Mouse (Mus musculus) forebrain, embryonic 16.5 days (tissue): ENCODE measurements at regions not wholly inside any gene's neighbourhood (a gene's known extent, or its start where the extent isn't known, plus 50 kb on each side); places are given as distances from the start of the nearest gene placed in this dataset.

Experiments
- ATAC-seq: fragments of 200-750 bp; cut with Nextera tagmentation; 2 replicates; pipeline ENCODE4 v1.8.0; 2017; ENCODE audit warnings: mild to moderate bottlenecking, moderate library complexity
- H3K27ac ChIP-seq: fragments of 300-500 bp; sonication (generic); 2 replicates; pipeline ENCODE4 v1.5.1; 2014; ENCODE audit warnings: low read length, control low read depth
- H3K27me3 ChIP-seq: fragments of 300-500 bp; sonication (generic); replicated peaks from 2 replicates; pipeline ENCODE4 v1.6.1; 2014; ENCODE audit warnings: low read length; ENCODE audit not compliant: control insufficient read depth, insufficient read depth
- H3K36me3 ChIP-seq: fragments of 300-500 bp; sonication (generic); 2 replicates; pipeline ENCODE4 v1.6.1; 2014; ENCODE audit not compliant: control insufficient read depth, insufficient read depth
- H3K4me1 ChIP-seq: fragments of 300-500 bp; sonication (generic); replicated peaks from 2 replicates; pipeline ENCODE4 v1.6.1; 2014; ENCODE audit warnings: low read length; ENCODE audit not compliant: control insufficient read depth, insufficient read depth
- H3K4me2 ChIP-seq: fragments of 300-500 bp; sonication (generic); 2 replicates; pipeline ENCODE4 v1.6.1; 2014; ENCODE audit warnings: mild to moderate bottlenecking, low read length, control low read depth
- H3K4me3 ChIP-seq: fragments of 300-500 bp; sonication (generic); replicated peaks from 2 replicates; pipeline ENCODE4 v1.5.1; 2014; ENCODE audit warnings: mild to moderate bottlenecking, low read length, control low read depth
- H3K9ac ChIP-seq: fragments of 300-500 bp; sonication (generic); replicated peaks from 2 replicates; pipeline ENCODE4 v1.6.1; 2014; ENCODE audit warnings: low read depth, low read length, control low read depth
- H3K9me3 ChIP-seq: fragments of 300-500 bp; sonication (generic); 2 replicates; pipeline ENCODE4 v1.6.1; 2016; ENCODE audit warnings: low read length; ENCODE audit not compliant: control insufficient read depth
- WGBS: fragments of 180-500 bp; shearing (Covaris S2); extraction: QIAGEN DNeasy Blood & Tissue Kit; methylation state at CpG from one replicate; pipeline ENCODE4 v1.1.7; 2014; 5-methylcytosine and 5-hydroxymethylcytosine counted together

DNA sequence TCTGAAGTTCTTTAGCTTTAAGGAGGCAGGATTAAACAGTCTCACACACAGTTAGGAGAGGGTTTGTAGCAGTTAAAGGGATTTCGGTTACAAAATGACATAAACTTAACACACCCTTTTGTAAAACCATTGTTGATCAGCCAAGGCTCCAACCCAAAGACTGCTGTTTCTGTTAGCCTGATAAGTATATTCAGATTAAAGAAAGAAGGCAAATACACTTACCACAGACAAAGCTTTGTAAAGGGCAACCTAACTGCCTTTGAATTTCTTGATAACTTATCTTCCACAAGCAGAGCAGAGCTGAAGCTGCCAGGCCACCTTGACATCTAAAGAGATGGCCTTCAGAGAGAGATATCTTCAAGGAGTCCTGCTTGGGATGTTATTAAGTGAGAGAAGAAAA lies 229.9 kb upstream of the Trib2 start:
- ATAC-seq, result no peak
- no peak overlapping the region for H3K9ac ChIP-seq
- H3K9me3 ChIP-seq, result no peaks in the 10 kb centered on the region
- no peaks in the 10 kb centered on the region for H3K36me3 ChIP-seq
- WGBS, result 71% methylated on average over 1 of the region's 1 CpGs
- H3K4me1 ChIP-seq, result peaks cover 2% of the 10 kb centered on the region; the same call in 1 of the 2 replicates
- no peak overlapping the region for H3K4me2 ChIP-seq
- H3K4me3 ChIP-seq, result no peak overlapping the region
- no peak overlapping the region for H3K27ac ChIP-seq
- no peaks in the 10 kb centered on the region for H3K27me3 ChIP-seq

DNA sequence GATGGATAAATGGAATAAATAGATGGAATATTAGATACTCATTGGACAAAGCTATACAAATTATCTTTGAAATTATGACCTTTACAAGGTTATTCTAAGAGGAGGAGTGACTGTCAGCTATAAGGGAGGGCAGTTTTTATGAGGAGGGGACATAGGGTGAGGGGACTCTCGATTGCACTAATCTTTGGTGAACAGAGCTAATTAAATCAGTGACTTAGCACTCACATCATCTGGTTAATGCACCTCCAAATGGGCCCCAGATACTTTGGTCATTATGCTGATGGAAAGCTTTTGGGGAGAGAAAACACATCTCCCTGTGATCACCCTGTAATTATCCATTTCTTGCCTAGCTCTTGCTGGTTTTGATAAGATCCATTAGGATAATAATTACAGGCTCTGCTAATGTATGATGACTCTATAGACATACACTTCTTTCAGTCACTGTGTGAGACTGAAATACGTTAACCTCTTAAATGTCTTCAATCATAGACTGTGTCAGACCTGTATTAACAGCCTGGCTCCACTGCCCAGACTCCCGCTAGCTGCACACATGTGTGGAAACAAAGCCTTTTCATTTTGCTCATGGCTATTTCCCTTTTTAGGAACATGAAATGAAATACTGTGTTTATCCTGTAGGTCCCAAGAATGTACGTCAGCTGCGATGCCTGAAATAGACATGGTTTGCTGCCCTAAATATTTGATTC lies 229.2 kb upstream of the Trib2 start:
- Histone ChIP-seq H3K9me3 (no peaks in the 10 kb centered on the region), H3K27ac (no peak overlapping the region), H3K27me3 (no peaks in the 10 kb centered on the region), H3K4me3 (no peak overlapping the region), H3K9ac (no peak overlapping the region), H3K36me3 (no peaks in the 10 kb centered on the region), H3K4me1 (peaks cover 2% of the 10 kb centered on the region; the same call in 1 of the 2 replicates), H3K4me2 (no peak overlapping the region)
- 37% methylated on average over 5 of the region's 5 CpGs for WGBS
- peak; percentile 86 for ATAC-seq

DNA sequence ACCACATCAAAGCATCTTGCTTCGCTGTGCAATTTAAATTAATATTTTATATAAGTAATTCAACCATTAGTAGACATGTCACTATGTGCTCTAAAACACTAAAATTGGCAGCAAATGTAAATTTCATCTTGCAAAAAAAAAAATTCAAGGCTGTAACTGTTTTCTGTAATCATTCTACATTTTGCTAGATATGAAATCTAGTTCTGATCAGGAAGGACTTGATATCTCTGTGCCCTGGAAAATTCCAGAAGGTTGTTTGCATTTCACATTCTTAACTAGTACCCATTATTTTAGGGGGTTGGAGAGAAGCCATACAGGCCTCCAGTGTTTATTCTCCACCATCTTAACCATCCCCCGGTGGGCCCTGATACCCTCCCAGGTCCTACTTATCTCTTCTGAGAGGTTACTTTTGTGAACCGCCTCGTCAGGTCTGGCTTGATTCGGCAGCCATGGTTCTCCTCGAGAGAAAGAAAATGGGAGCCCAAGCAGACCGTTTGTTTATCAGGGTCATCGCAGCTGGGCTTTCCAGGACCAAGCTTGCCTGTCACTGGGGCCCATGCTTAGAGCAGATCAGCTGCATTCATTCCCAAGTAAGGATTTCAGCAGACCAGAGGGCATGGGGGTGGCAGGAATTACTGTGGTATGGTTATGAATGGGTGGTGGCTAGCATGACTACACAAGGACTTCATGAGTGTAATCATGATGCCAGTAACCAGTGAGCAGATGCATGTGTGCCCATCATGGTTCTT lies 226.9 kb upstream of the Trib2 start:
- Histone ChIP-seq H3K27me3 (no peaks in the 10 kb centered on the region), H3K27ac (no peak overlapping the region), H3K36me3 (no peaks in the 10 kb centered on the region), H3K4me1 (peaks cover 2% of the 10 kb centered on the region; the same call in 1 of the 2 replicates), H3K9ac (no peak overlapping the region), H3K9me3 (no peaks in the 10 kb centered on the region), H3K4me2 (no peak overlapping the region), H3K4me3 (no peak overlapping the region)
- 90% methylated on average over 8 of the region's 8 CpGs for WGBS
- ATAC-seq, result no peak

DNA sequence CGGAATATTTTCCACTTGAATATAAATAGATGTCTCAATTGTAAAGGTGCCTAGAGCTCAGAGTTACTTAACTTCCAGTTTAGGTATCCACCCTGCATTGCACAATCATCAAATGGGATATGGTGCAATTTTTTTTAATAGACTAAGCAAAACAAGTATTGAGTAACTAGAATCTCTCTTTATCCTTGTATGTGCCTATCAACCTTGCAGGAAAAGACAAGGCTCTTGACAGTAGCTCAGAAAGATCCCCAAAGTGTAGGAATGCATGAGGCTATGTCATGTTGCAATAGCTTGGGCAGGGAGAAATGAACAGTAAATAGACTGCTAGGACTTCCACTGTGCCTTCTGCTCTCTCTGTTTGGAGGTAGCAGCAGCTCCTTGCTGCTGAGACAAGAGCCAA lies 225.6 kb upstream of the Trib2 start:
- ATAC-seq, result no peak
- no peaks in the 10 kb centered on the region for H3K9me3 ChIP-seq
- 88% methylated on average over 1 of the region's 1 CpGs for WGBS
- H3K4me1 ChIP-seq, result peaks cover 2% of the 10 kb centered on the region; the same call in 1 of the 2 replicates
- H3K4me3 ChIP-seq, result no peak overlapping the region
- H3K4me2 ChIP-seq, result no peak overlapping the region
- H3K9ac ChIP-seq, result no peak overlapping the region
- H3K27me3 ChIP-seq, result no peaks in the 10 kb centered on the region
- no peak overlapping the region for H3K27ac ChIP-seq
- H3K36me3 ChIP-seq, result no peaks in the 10 kb centered on the region

DNA sequence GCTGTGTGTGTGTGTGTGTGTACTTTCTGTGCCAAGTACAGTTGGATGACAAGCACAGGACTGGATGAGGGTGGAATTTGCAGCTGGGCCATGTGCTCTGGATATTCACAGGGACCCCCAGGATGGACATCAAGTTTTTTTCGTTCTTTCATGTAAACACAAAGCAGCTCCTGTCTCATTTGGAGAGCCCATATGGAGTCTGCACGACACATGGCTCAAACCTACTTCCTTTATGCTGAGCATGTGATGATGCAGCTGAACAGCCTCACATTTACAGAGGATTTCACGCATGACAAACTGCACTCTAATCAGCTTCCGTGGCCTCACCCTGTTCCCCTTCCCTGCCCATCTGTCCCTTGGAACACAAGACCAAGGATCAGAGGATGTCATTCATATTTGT lies 224.4 kb upstream of the Trib2 start:
- 30% methylated on average over 4 of the region's 4 CpGs for WGBS
- H3K36me3 ChIP-seq, result no peaks in the 10 kb centered on the region
- no peaks in the 10 kb centered on the region for H3K27me3 ChIP-seq
- no peak overlapping the region for H3K4me2 ChIP-seq
- H3K9me3 ChIP-seq, result no peaks in the 10 kb centered on the region
- no peak for ATAC-seq
- no peak overlapping the region for H3K9ac ChIP-seq
- 0 out of 2 replicates have a peak, but pooled peaks cover 2% of the 10 kb centered on the region for H3K4me1 ChIP-seq
- no peak overlapping the region for H3K27ac ChIP-seq
- no peak overlapping the region for H3K4me3 ChIP-seq

DNA sequence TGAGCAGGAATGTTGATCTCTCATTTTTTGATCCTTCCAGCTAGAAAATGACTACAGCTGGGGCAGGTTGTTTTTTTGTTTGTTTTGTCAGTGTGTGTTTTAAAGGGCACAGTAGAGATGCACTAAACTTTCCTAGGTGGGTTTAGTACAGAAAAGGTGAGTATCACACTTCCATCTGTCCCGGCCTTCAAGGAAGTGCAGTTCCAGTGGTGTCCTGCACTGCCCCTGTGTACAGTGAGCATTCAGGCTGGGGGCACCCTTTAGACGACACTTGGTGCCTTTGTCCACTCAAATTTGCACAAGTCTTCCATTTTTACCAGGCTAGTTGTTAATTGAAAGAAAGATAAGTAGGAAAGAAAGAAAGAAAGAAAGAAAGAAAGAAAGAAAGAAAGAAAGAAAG lies 218.8 kb upstream of the Trib2 start:
- no peaks in the 10 kb centered on the region for H3K9me3 ChIP-seq
- H3K4me2 ChIP-seq, result no peak overlapping the region
- no peaks in the 10 kb centered on the region for H3K27me3 ChIP-seq
- no peak overlapping the region for H3K4me3 ChIP-seq
- H3K36me3 ChIP-seq, result no peaks in the 10 kb centered on the region
- 32% methylated on average over 2 of the region's 2 CpGs for WGBS
- no peaks in the 10 kb centered on the region for H3K4me1 ChIP-seq
- no peak overlapping the region for H3K27ac ChIP-seq
- no peak overlapping the region for H3K9ac ChIP-seq
- ATAC-seq, result no peak

DNA sequence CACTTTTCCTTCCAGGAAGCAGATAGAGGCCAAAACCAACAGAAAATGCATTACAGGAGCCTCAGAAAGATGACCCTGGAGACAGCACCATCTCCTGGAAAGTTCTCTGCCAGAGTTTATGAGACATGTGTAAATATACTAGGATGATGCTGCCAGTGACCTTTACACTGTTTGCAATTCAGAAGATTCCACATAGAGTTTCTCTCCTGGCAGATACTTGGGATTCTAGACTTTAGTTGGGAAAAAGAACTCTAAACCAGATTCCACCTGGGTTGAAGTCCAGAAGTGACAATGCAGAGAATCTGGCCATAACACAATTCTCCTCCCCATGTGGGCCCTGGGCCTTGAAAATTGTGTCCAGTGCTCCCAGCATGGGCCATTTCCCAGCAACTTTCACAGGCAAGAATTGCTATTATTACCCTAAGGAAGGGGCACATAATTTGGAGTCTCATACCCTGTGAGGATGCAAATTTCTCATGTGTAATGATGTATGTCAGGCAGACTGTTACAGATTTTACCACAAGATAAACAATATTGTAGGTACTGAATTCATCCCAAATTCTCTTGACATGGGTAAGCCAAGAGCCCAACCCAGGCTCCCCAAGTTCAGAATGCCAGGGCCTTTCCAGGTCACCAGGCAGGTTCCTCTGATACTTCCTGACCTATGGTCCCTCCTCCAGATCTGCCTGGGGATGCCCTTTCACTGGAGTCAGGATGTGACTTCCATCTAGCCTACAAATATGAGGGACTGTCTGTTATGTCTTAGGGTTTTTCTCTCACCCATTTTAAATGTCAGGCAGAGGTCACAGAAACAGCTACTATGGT lies 218.2 kb upstream of the Trib2 start:
- no peak overlapping the region for H3K27ac ChIP-seq
- no peak for ATAC-seq
- no peak overlapping the region for H3K9ac ChIP-seq
- H3K4me3 ChIP-seq, result no peak overlapping the region
- no peaks in the 10 kb centered on the region for H3K36me3 ChIP-seq
- H3K27me3 ChIP-seq, result no peaks in the 10 kb centered on the region
- H3K4me1 ChIP-seq, result no peaks in the 10 kb centered on the region
- H3K9me3 ChIP-seq, result no peaks in the 10 kb centered on the region
- no peak overlapping the region for H3K4me2 ChIP-seq

DNA sequence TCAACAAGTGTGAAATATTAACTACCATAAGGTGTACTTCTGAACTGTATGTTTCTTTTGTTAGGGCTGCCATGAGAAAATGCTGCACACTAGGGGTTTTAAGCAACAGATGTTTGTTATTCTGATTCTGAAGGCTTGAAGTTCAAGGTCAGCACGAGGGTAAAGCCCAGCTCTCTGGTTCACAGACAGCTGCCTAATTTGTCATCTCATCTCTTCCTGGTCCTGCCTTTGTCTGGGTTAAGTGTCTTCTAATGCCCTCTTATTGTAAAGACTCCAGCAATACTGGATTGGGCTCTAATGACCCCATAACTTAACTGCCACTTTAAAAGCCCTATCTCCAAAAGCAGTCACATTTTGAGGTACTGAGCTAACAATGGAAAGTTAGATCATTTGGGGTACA lies 209.9 kb upstream of the Trib2 start:
- Histone ChIP-seq H3K4me3 (no peak overlapping the region), H3K9ac (no peak overlapping the region), H3K36me3 (no peaks in the 10 kb centered on the region), H3K27me3 (no peaks in the 10 kb centered on the region), H3K4me2 (no peak overlapping the region), H3K4me1 (no peaks in the 10 kb centered on the region), H3K27ac (no peak overlapping the region), H3K9me3 (no peaks in the 10 kb centered on the region)
- 25% methylated on average over 1 of the region's 1 CpGs for WGBS
- no peak for ATAC-seq

DNA sequence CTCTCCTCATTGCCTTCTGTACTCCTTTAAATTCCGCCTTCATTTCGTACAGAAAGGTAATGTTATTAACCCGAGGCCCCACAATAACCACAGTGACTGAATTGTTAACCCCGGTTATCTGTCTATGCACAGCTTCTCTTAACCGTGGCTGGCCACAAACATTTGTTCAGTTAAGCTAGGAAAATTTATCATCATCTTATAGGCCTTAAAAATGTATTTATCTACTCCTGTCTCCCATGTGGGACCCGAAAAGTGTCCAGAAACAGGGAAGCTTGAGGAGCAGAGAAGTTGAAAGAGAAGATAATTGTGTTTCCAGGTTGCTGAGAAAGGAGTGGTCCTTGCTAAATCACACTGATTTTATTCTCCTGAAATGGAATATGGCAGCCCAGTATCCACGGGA lies 206.6 kb upstream of the Trib2 start:
- 89% methylated on average over 7 of the region's 7 CpGs for WGBS
- H3K9me3 ChIP-seq, result no peaks in the 10 kb centered on the region
- H3K4me1 ChIP-seq, result no peaks in the 10 kb centered on the region
- H3K4me3 ChIP-seq, result no peak overlapping the region
- H3K27ac ChIP-seq, result no peak overlapping the region
- ATAC-seq, result no peak
- no peak overlapping the region for H3K9ac ChIP-seq
- no peak overlapping the region for H3K4me2 ChIP-seq
- H3K27me3 ChIP-seq, result no peaks in the 10 kb centered on the region
- no peaks in the 10 kb centered on the region for H3K36me3 ChIP-seq
